Comparison of ENCODE assay signal across 9 mouse cellular contexts in the genomic region with DNA sequence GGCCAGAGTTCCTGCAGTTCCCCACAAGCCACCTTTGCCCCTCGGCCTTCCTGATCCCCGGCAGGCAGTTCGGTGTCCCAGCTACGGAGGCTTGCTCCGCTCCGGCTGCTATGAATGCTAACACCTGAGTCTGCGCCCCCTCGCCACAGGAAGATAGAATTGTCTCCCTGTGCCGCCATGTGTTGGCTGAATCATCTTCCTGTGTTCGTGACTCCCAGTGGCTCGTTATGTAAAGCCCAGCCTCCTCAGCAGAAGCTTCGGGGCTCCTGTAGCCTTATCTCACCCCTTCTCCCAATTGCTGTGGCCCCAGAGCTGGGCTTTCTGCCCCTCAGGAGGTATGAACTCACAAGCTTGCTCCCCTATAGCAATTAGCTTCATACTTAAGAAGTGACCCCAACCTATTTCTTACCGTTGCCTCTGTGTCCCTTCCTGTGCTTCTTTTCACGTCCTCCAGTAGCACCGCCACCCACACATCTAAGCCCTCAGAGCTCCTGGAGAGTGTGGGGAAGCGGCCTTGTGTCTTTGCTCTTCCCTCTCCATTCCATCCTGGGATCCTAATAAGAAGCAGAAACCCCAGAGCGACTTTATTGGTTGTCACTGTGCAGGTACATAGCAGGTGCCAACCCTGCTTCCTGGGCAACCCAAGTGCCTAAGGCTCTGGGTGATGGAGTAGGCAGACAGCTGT.
DNase-seq lines count a peak whose midpoint lies in the region; ATAC-seq and TF ChIP-seq lines count a peak whose summit lies in the region.
"Had no signal": no experiment of that assay in that cellular context is flagged by ENCODE, and none has a peak within 500 bp of the region (broad histone marks: within the 10 kb centered on the region; RNA-seq: fewer than 3 reads in every experiment).

No protein-coding gene starts in this region.

- no peaks in the 10 kb centered on the region for H3K36me3 ChIP-seq in hindbrain, embryonic 13.5 days
- no peaks in the 10 kb centered on the region for H3K36me3 ChIP-seq in hindbrain, embryonic 11.5 days (ENCODE audit: control insufficient read depth, insufficient read depth, low read length)
- H3K36me3 ChIP-seq in E14TG2a.4 (ENCODE audit: insufficient read depth, low read length), result no peaks in the 10 kb centered on the region
- no peaks in the 10 kb centered on the region for H3K36me3 ChIP-seq in liver, embryonic 15.5 days (replicated peaks)
- H3K36me3 ChIP-seq: midbrain, embryonic 12.5 days had no signal

- peaks cover 23% of the 10 kb centered on the region for H3K4me1 ChIP-seq in hindbrain, embryonic 13.5 days (replicated peaks)
- peaks cover 5% of the 10 kb centered on the region for H3K4me1 ChIP-seq in hindbrain, embryonic 11.5 days (replicated peaks; ENCODE audit: control insufficient read depth, insufficient read depth, low read length)
- H3K4me1 ChIP-seq in E14TG2a.4 (replicated peaks; ENCODE audit: low read depth, low read length), result peaks cover 34% of the 10 kb centered on the region
- H3K4me1 ChIP-seq in liver, embryonic 15.5 days (replicated peaks), result peaks cover 49% of the 10 kb centered on the region

- no peak overlapping the region for H3K9ac ChIP-seq in hindbrain, embryonic 13.5 days
- H3K9ac ChIP-seq in hindbrain, embryonic 11.5 days (ENCODE audit: low read depth, low read length), result no peak overlapping the region
- H3K9ac ChIP-seq in liver, embryonic 15.5 days, result peak overlapping the region; percentile 43; the same call in 1 of the 2 replicates
- H3K9ac ChIP-seq: midbrain, embryonic 12.5 days had no signal

- no peak overlapping the region for H3K27ac ChIP-seq in hindbrain, embryonic 13.5 days
- no peak overlapping the region for H3K27ac ChIP-seq in hindbrain, embryonic 11.5 days (ENCODE audit: low read depth, low read length)
- H3K27ac ChIP-seq in liver, embryonic 15.5 days (replicated peaks), result 0 out of 2 replicates have a peak overlapping the region, but pooled peaks have one; percentile 9
- H3K27ac ChIP-seq: midbrain, embryonic 12.5 days had no signal

- intact Hi-C loops in gastrocnemius, postnatal 36 days (cut with DNase I), result no loop called here

- H3K4me3 ChIP-seq in hindbrain, embryonic 13.5 days, result no peak overlapping the region
- H3K4me3 ChIP-seq in hindbrain, embryonic 11.5 days (ENCODE audit: low read depth, low read length), result no peak overlapping the region
- H3K4me3 ChIP-seq in E14TG2a.4 (replicated peaks; ENCODE audit: low read length), result peak overlapping the region; percentile 49
- peak overlapping the region; percentile 33 for H3K4me3 ChIP-seq in liver, embryonic 15.5 days (replicated peaks)
- H3K4me3 ChIP-seq: midbrain, embryonic 12.5 days had no signal

- ATAC-seq in hindbrain, embryonic 13.5 days (ENCODE audit: low FRiP score), result no peak
- ATAC-seq in hindbrain, embryonic 11.5 days (ENCODE audit: low FRiP score), result no peak
- peak; percentile 4; the same call in 1 of the 2 replicates for ATAC-seq in granulocyte monocyte progenitor cell, adult 5-6 weeks (replicated peaks; ENCODE audit: poor library complexity, severe bottlenecking)
- 0 out of 2 replicates have a peak, but pooled peaks have one; percentile 26 for ATAC-seq in liver, embryonic 15.5 days (ENCODE audit: insufficient read depth)

- TF ChIP-seq CTCF in E14TG2a.4 (conservative IDR thresholded peaks at IDR 0.05; ENCODE audit: low read length), result no peak

- H3K27me3 ChIP-seq in hindbrain, embryonic 13.5 days, result peaks cover 5% of the 10 kb centered on the region; the same call in 1 of the 2 replicates
- H3K27me3 ChIP-seq in hindbrain, embryonic 11.5 days (ENCODE audit: control insufficient read depth, insufficient read depth, low read length), result peaks cover under 1% of the 10 kb centered on the region; the same call in 1 of the 2 replicates
- H3K27me3 ChIP-seq in E14TG2a.4 (ENCODE audit: insufficient read depth, low read length), result peaks cover 43% of the 10 kb centered on the region
- H3K27me3 ChIP-seq in liver, embryonic 15.5 days, result peaks cover 7% of the 10 kb centered on the region; the same call in 1 of the 2 replicates

- DNase-seq in hindbrain, embryonic 11.5 days (ENCODE audit: low spot score), result no peak
- no peak for DNase-seq in adrenal gland, adult 18-20 months (ENCODE audit: low spot score in 2 of 2)
- no peak for DNase-seq in gastrocnemius, postnatal 36 days
- no peak for DNase-seq in ovary, postnatal 14 days (ENCODE audit: low spot score)

- no peaks in the 10 kb centered on the region for H3K9me3 ChIP-seq in hindbrain, embryonic 13.5 days
- no peaks in the 10 kb centered on the region for H3K9me3 ChIP-seq in hindbrain, embryonic 11.5 days (ENCODE audit: control insufficient read depth, low read length)
- no peaks in the 10 kb centered on the region for H3K9me3 ChIP-seq in E14TG2a.4 (ENCODE audit: low read length)
- no peaks in the 10 kb centered on the region for H3K9me3 ChIP-seq in liver, embryonic 15.5 days (replicated peaks)
- H3K9me3 ChIP-seq: midbrain, embryonic 12.5 days had no signal

- 0 out of 2 replicates have a peak overlapping the region, but pooled peaks have one; percentile 10 for H3K4me2 ChIP-seq in hindbrain, embryonic 13.5 days
- no peak overlapping the region for H3K4me2 ChIP-seq in hindbrain, embryonic 11.5 days (replicated peaks; ENCODE audit: low read depth, low read length)
- H3K4me2 ChIP-seq in liver, embryonic 15.5 days, result peak overlapping the region; percentile 66
- H3K4me2 ChIP-seq: midbrain, embryonic 12.5 days had no signal

- WGBS in hindbrain, embryonic 13.5 days, result 70% methylated on average over 17 of the region's 17 CpGs
- 61% methylated on average over 17 of the region's 17 CpGs for WGBS in hindbrain, embryonic 11.5 days
- 29% methylated on average over 17 of the region's 17 CpGs for WGBS in liver, embryonic 15.5 days (ENCODE audit: insufficient replicate concordance)

Comparison
In these comparisons a context has a peak if more than half of its experiments do, and no peak if none do; other contexts are left out.
1. ATAC-seq: peak in granulocyte monocyte progenitor cell, adult 5-6 weeks (single experiment) and liver, embryonic 15.5 days (single experiment); none in hindbrain, embryonic 13.5 days (single experiment) and hindbrain, embryonic 11.5 days (single experiment).
2. H3K4me3 ChIP-seq: peak in E14TG2a.4 (single experiment) and liver, embryonic 15.5 days (single experiment); none in hindbrain, embryonic 13.5 days (single experiment) and hindbrain, embryonic 11.5 days (single experiment).